Mouse (Mus musculus) kidney, adult 2 months (tissue): ENCODE data around the gene Glis2.

Experiments used
- CTCF ChIP-seq: fragments of 200-500 bp; conservative IDR thresholded peaks from 2 replicates; pipeline ENCODE4 v1.5.1; 2011; ENCODE audit warnings: low read depth, mild to moderate bottlenecking, control low read depth, low read length, moderate library complexity, mixed read lengths; ENCODE audit not compliant: insufficient read depth, insufficient read length
- POLR2A ChIP-seq: fragments of 200-500 bp; IDR thresholded peaks from one replicate; pipeline ENCODE4 v1.6.1; 2011; ENCODE audit warnings: low read depth, low read length, control low read depth

- no peak for TF ChIP-seq CTCF
- TF ChIP-seq POLR2A, result no peak
Observed at GRCm38 (mm10) chr16:4615297-4615696, 20.8 kb downstream of the Glis2 start.
